Mouse (Mus musculus) liver, embryonic 18 days (tissue): ENCODE results near the gene N4bp2. TPM values are rescaled to one million over a fixed set of nuclear protein-coding genes. Genes with fewer than 3 reads are reported as not detected.

Experiments used
- polyA plus RNA-seq: library from polyadenylated mRNA; depleted of rRNA; stranded (reverse); fragments of >200 nt; gene quantifications from 2 replicates; pipeline ENCODE4 v1.2.3, GENCODE M21; 2012; rRNA removed

The N4bp2 gene
- polyA plus RNA-seq = 4.0 and 4.8 TPM in 2 replicates

DNA sequence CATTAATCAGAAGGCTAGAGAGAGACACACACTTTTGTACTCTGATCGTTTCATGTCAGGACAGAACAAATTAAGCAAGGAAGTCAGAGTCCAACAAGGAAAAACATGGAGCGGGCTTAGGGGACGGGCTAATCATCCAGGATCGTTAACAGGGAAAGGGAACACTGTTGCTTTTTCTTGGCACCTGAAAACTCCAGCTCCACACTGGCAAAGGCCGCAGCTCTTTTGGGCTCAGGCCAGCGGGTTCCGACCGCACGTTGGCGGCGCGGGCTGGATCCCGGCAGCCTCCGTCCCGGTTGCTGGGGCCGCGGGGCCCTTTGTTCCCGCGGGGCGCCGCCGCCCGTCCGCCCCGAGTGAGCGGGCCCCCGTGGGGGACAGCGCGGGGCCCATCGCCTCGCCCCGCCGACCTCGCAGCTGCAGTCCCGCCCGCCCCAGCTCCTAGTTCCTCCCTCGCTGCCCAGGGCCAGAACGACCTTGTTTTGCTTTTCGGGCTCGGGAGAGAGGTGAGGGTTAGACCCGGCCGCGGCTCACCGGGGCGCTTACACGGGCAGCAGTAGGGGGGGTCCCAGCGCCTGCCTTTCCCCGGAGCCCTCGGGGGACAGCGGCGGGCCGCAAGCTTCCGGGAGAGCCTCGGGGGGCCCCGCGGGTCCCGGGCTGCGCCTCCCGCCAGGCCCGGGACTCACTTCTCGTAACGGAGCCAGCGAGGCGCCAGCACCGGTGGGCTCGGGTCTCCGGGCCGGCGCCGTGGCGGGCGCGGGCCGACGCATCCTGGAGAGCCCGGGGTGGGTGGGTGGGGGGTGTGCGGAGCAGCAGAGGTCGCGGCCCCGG is at the start of gene N4bp2:
TSS of gene N4bp2 (plus strand) at position 434 of the 828 bp plus-strand sequence.

GRCm38 (mm10) chr5:65861154-65861944 is 98.0 kb downstream of the N4bp2 start, which contains the start of gene Rhoh:
Gene Rhoh (plus strand): TSS chr5:65861213.

Other genes starting within 250 kb of the N4bp2 start
- gene Smim14, start 226.3 kb upstream of the N4bp2 start, polyA plus RNA-seq = 45.4 and 51.9 TPM in 2 replicates
- gene Ube2k, start 226.3 kb upstream of the N4bp2 start, polyA plus RNA-seq = 43.1 and 43.4 TPM in 2 replicates
- gene Pds5a, start 65.2 kb upstream of the N4bp2 start, polyA plus RNA-seq = 22.9 and 23.8 TPM in 2 replicates
- gene Rhoh, start 97.7 kb downstream of the N4bp2 start, polyA plus RNA-seq = 1.8 and 2.4 TPM in 2 replicates
- gene Chrna9, start 171.4 kb downstream of the N4bp2 start, polyA plus RNA-seq = not detected in 2 replicates
- 0.10 and 0.12 TPM in 2 replicates for gene 9130230L23Rik, start 240.8 kb downstream of the N4bp2 start, polyA plus RNA-seq